Mouse (Mus musculus) forebrain, embryonic 15.5 days (tissue): ENCODE results near the gene Rhod. TPM values are rescaled to one million over a fixed set of nuclear protein-coding genes. Genes with fewer than 3 reads are reported as not detected.

ENCODE experiments used
- ATAC-seq: fragments of 200-750 bp; cut with Nextera tagmentation; replicated peaks from 2 replicates; pipeline ENCODE4 v1.8.0; 2017; ENCODE audit warnings: mild to moderate bottlenecking, moderate TSS enrichment, moderate library complexity
- H3K27ac ChIP-seq: fragments of 300-500 bp; sonication (generic); replicated peaks from 2 replicates; pipeline ENCODE4 v1.5.1; 2015; ENCODE audit warnings: mild to moderate bottlenecking, inconsistent platforms
- H3K27me3 ChIP-seq: fragments of 300-500 bp; sonication (generic); 2 replicates; pipeline ENCODE4 v1.6.1; 2015; ENCODE audit warnings: inconsistent platforms
- H3K36me3 ChIP-seq: fragments of 300-500 bp; sonication (generic); 2 replicates; pipeline ENCODE4 v1.6.1; 2015; ENCODE audit warnings: mild to moderate bottlenecking, inconsistent platforms
- H3K4me1 ChIP-seq: fragments of 300-500 bp; sonication (generic); 2 replicates; pipeline ENCODE4 v1.6.1; 2015; ENCODE audit warnings: inconsistent platforms
- H3K4me2 ChIP-seq: fragments of 300-500 bp; sonication (generic); replicated peaks from 2 replicates; pipeline ENCODE4 v1.6.1; 2015; ENCODE audit warnings: mild to moderate bottlenecking, inconsistent platforms
- H3K4me3 ChIP-seq: fragments of 300-500 bp; sonication (generic); 2 replicates; pipeline ENCODE4 v1.5.1; 2015; ENCODE audit warnings: mild to moderate bottlenecking, inconsistent platforms
- H3K9ac ChIP-seq: fragments of 300-500 bp; sonication (generic); replicated peaks from 2 replicates; pipeline ENCODE4 v1.6.1; 2015; ENCODE audit warnings: mild to moderate bottlenecking, inconsistent platforms
- H3K9me3 ChIP-seq: fragments of 300-500 bp; sonication (generic); 2 replicates; pipeline ENCODE4 v1.6.1; 2016; ENCODE audit warnings: inconsistent platforms
- WGBS: fragments of 180-500 bp; shearing (Covaris S2); methylation state at CpG from one replicate; pipeline ENCODE4 v1.1.7; 2015; ENCODE audit warnings: mixed read lengths; 5-methylcytosine and 5-hydroxymethylcytosine counted together
- polyA plus RNA-seq: library from polyadenylated mRNA; unstranded; fragments of >200 nt; fragmentation: Nextera tagmentation; extraction: Ambion mirVana; gene quantifications from 2 replicates; pipeline ENCODE4 v1.2.1, GENCODE M21; 2015

Rhod gene
- polyA plus RNA-seq, 1 experiment from 2014 or later: 5.1 TPM

DNA sequence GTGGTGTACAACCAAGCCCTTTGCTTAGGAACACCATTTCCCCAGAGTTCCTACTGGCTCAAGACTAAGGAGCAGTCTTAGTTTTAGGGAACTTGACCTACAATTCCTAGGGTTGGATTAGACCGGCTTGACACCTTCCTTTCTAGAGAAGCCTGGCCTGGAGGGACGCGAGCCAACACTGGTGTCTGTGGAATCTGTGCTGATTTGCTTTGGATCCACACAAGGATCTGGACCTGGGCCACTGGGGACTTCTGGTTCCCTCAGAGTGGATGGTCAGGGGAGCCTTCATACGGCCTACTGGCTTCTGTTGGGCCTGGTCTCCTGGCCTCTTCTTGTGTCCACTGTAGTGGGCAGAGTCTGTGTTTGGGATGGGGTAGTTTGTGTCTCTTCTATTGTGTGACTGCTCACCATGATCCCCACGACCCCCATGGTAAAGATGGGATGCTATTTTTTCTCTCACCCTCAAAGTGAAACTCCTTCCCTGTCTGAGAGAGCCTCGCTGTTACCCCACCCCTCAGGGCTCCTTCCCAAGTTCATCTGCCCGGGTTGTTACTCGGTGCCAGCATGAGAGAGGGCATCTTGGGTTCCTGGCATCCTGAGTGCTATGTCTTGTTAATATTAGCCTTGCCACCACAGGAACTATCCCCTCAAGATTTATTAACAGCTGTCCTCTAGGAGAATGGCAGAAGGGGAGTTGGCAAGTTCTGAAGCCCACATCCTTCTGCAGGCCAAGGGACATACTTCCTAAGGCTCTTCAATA lies 7.6 kb upstream of the Rhod start:
- ATAC-seq: no peak
- H3K36me3 ChIP-seq: no peaks in the 10 kb centered on the region
- no peak overlapping the region for H3K4me3 ChIP-seq
- no peaks in the 10 kb centered on the region for H3K27me3 ChIP-seq
- no peak overlapping the region for H3K4me2 ChIP-seq
- no peak overlapping the region for H3K9ac ChIP-seq
- no peaks in the 10 kb centered on the region for H3K9me3 ChIP-seq
- no peak overlapping the region for H3K27ac ChIP-seq
- 0 out of 2 replicates have a peak, but pooled peaks cover under 1% of the 10 kb centered on the region for H3K4me1 ChIP-seq
- WGBS: 85% methylated on average over 8 of the region's 8 CpGs

DNA sequence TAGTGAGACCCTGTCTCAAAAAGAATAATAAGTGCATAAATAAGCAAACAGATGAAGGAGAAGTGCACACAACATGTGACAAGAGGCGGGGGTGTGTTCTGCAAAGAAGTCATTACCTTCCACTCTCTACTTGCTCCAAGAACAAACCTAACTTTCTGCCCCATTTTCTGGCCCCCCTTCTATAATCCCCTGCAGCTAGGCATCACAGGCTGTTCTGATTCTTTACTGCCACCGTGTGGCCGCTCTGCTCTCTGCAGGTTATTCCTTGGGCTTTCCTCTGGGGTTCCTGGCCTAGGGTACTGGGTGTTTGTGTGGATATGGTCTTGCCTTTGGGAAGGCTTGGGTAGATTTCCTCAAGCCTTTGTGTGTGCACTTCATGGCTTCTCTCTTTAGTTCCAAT lies 3.2 kb upstream of the Rhod start:
- Histone ChIP-seq H3K4me3 (no peak overlapping the region), H3K27ac (no peak overlapping the region), H3K36me3 (no peaks in the 10 kb centered on the region), H3K9me3 (no peaks in the 10 kb centered on the region), H3K27me3 (peaks cover 10% of the 10 kb centered on the region; the same call in 1 of the 2 replicates), H3K9ac (no peak overlapping the region), H3K4me2 (no peak overlapping the region), H3K4me1 (peaks cover 15% of the 10 kb centered on the region)
- 13% methylated on average over 3 of the region's 3 CpGs for WGBS
- ATAC-seq: 0 out of 2 replicates have a peak, but pooled peaks have one; percentile 38

DNA sequence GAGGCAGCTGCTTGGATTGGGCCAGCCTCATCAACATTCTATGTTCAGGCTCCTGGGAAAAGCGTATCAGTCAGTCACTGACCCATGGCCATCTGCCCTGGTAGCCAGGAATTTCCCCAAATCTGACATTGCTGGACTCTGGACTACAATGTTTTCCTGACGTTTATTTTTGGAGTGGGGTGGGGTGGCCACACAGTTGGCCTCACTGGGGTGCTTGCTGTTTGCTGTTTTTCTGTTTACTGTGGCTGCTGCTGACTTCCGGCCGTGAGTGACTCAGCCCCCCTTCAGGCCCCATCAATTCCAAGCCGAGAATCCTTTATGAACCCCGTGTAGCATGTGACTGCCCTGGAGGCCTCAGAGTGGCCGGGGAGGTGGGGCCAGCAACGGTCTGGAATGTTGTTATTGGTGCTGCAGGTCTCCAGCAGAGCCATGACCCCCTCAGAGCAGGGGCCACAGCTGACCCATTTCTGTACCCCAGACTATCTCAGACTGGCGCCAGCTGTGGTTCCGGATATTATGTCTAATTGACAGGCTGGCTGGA lies 2.5 kb upstream of the Rhod start:
- no peak overlapping the region for H3K27ac ChIP-seq
- peaks cover 10% of the 10 kb centered on the region; the same call in 1 of the 2 replicates for H3K27me3 ChIP-seq
- no peaks in the 10 kb centered on the region for H3K36me3 ChIP-seq
- no peak overlapping the region for H3K4me2 ChIP-seq
- no peak overlapping the region for H3K9ac ChIP-seq
- H3K9me3 ChIP-seq: no peaks in the 10 kb centered on the region
- H3K4me3 ChIP-seq: no peak overlapping the region
- WGBS: 46% methylated on average over 10 of the region's 10 CpGs
- ATAC-seq: no peak
- peaks cover 15% of the 10 kb centered on the region for H3K4me1 ChIP-seq

- no peak overlapping the region for H3K27ac ChIP-seq
- no peaks in the 10 kb centered on the region for H3K9me3 ChIP-seq
- H3K4me1 ChIP-seq: peaks cover 15% of the 10 kb centered on the region
- WGBS: 18% methylated on average over 6 of the region's 6 CpGs
- H3K4me2 ChIP-seq: no peak overlapping the region
- H3K4me3 ChIP-seq: no peak overlapping the region
- H3K27me3 ChIP-seq: peaks cover 10% of the 10 kb centered on the region; the same call in 1 of the 2 replicates
- H3K36me3 ChIP-seq: no peaks in the 10 kb centered on the region
- no peak for ATAC-seq
- H3K9ac ChIP-seq: no peak overlapping the region
Observed at GRCm38 (mm10) chr19:4441090-4441591, 1.9 kb upstream of the Rhod start.

- Histone ChIP-seq H3K9ac (no peak overlapping the region), H3K4me1 (peaks cover 15% of the 10 kb centered on the region), H3K27ac (no peak overlapping the region), H3K4me3 (no peak overlapping the region), H3K9me3 (no peaks in the 10 kb centered on the region), H3K36me3 (no peaks in the 10 kb centered on the region), H3K4me2 (no peak overlapping the region), H3K27me3 (peaks cover 10% of the 10 kb centered on the region; the same call in 1 of the 2 replicates)
- 9% methylated on average over 8 of the region's 8 CpGs for WGBS
- ATAC-seq: no peak
Observed at GRCm38 (mm10) chr19:4440222-4440621, 990 bp upstream of the Rhod start.

- H3K4me3 ChIP-seq: peak overlapping the region; percentile 39
Observed at GRCm38 (mm10) chr19:4438791-4439160, 456 bp downstream of the Rhod start.

DNA sequence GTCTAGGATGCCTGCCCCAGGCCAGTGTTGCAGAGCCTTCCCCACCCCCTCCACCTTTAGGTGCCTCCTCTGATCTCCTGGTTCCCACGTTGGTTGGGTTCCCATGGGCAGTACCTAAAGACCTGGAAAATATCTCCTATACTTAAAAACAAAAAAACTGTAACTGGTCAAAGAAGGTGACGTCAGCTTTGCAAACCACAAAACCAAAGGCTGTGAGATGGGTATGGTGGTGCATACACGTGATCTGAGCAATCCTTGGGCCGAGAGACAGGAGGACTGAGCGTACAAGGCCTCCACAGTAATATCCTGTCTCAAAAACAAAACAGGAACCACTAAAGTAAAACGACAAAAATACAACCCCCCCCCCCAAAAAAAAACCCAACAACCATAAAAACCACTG lies 1.3 kb downstream of the Rhod start:
- H3K4me3 ChIP-seq: no peak overlapping the region
- no peak overlapping the region for H3K9ac ChIP-seq
- no peaks in the 10 kb centered on the region for H3K36me3 ChIP-seq
- H3K4me2 ChIP-seq: no peak overlapping the region
- H3K27me3 ChIP-seq: peaks cover 10% of the 10 kb centered on the region; the same call in 1 of the 2 replicates
- no peak overlapping the region for H3K27ac ChIP-seq
- ATAC-seq: no peak
- WGBS: 76% methylated on average over 6 of the region's 6 CpGs
- H3K4me1 ChIP-seq: peaks cover 15% of the 10 kb centered on the region
- H3K9me3 ChIP-seq: no peaks in the 10 kb centered on the region

More at GRCm38 (mm10) chr19:4438791-4439160, 456 bp downstream of the Rhod start:
- Histone ChIP-seq H3K9me3 (no peaks in the 10 kb centered on the region), H3K9ac (peak overlapping the region; percentile 36), H3K27me3 (peaks cover 10% of the 10 kb centered on the region; the same call in 1 of the 2 replicates), H3K4me1 (peaks cover 15% of the 10 kb centered on the region), H3K36me3 (no peaks in the 10 kb centered on the region), H3K4me2 (peak overlapping the region; percentile 72), H3K27ac (no peak overlapping the region)
- no peak for ATAC-seq
- 5% methylated on average over 8 of the region's 8 CpGs for WGBS

DNA sequence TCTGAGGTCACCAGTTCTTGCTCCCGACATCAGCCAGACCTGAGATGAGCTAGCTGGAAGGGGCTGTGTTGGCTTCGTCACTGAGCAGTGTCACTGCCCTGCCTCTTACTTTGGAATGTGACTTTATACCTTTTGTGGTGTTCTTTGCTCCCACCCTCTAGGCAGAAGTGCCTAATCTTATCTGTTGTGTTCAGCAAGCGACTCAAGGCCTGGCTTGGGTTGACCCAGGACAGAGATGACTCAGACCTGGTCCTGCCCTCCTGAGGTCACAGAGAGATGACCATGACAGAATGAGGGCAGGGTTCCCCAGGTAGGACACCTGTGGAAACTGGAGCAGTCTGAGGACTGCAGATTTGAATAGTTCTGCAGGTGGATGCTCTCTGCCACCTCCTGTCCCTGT lies 3.0 kb downstream of the Rhod start:
- no peak overlapping the region for H3K4me3 ChIP-seq
- H3K4me2 ChIP-seq: no peak overlapping the region
- peaks cover 15% of the 10 kb centered on the region for H3K4me1 ChIP-seq
- H3K27me3 ChIP-seq: peaks cover 10% of the 10 kb centered on the region; the same call in 1 of the 2 replicates
- H3K36me3 ChIP-seq: no peaks in the 10 kb centered on the region
- no peak for ATAC-seq
- no peaks in the 10 kb centered on the region for H3K9me3 ChIP-seq
- 90% methylated on average over 3 of the region's 3 CpGs for WGBS
- H3K27ac ChIP-seq: no peak overlapping the region
- H3K9ac ChIP-seq: no peak overlapping the region

DNA sequence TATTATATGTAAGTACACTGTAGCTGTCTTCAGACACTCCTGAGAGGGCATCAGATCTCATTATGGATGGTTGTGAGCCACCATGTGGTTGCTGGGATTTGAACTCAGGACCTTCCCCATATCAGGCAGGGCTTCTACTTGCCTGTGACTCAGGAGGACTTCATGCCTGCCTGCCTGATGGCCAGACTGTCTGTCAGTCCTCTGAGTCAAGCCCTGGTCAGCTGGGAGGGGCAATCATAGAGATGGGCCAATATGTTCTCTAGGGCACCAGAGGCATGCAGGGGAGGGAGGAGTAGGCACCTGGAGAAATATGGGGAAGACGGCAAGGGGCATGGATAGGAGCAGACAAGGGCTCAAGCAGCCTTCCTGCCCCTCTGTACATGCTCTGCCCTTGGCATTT lies 4.2 kb downstream of the Rhod start:
- peaks cover 12% of the 10 kb centered on the region for H3K4me1 ChIP-seq
- H3K4me3 ChIP-seq: no peak overlapping the region
- H3K27ac ChIP-seq: no peak overlapping the region
- no peaks in the 10 kb centered on the region for H3K9me3 ChIP-seq
- peaks cover 9% of the 10 kb centered on the region; the same call in 1 of the 2 replicates for H3K27me3 ChIP-seq
- H3K4me2 ChIP-seq: no peak overlapping the region
- H3K9ac ChIP-seq: no peak overlapping the region
- ATAC-seq: no peak
- no peaks in the 10 kb centered on the region for H3K36me3 ChIP-seq
- WGBS: 86% methylated on average over 1 of the region's 1 CpGs

GRCm38 (mm10) chr19:4433756-4434155 lies 5.5 kb downstream of the Rhod start:
- Histone ChIP-seq H3K9ac (no peak overlapping the region), H3K4me2 (no peak overlapping the region), H3K36me3 (no peaks in the 10 kb centered on the region), H3K4me1 (0 out of 2 replicates have a peak, but pooled peaks cover under 1% of the 10 kb centered on the region), H3K9me3 (no peaks in the 10 kb centered on the region), H3K27me3 (peaks cover 2% of the 10 kb centered on the region; the same call in 1 of the 2 replicates), H3K27ac (no peak overlapping the region), H3K4me3 (no peak overlapping the region)
- no peak for ATAC-seq
- WGBS: 45% methylated on average over 1 of the region's 1 CpGs

GRCm38 (mm10) chr19:4430091-4430620 lies 9.1 kb downstream of the Rhod start:
- no peak for ATAC-seq
- Histone ChIP-seq H3K4me3 (no peak overlapping the region), H3K36me3 (no peaks in the 10 kb centered on the region), H3K4me1 (no peaks in the 10 kb centered on the region), H3K27me3 (no peaks in the 10 kb centered on the region), H3K9me3 (no peaks in the 10 kb centered on the region), H3K4me2 (no peak overlapping the region), H3K9ac (no peak overlapping the region), H3K27ac (no peak overlapping the region)
- WGBS: 91% methylated on average over 4 of the region's 4 CpGs

DNA sequence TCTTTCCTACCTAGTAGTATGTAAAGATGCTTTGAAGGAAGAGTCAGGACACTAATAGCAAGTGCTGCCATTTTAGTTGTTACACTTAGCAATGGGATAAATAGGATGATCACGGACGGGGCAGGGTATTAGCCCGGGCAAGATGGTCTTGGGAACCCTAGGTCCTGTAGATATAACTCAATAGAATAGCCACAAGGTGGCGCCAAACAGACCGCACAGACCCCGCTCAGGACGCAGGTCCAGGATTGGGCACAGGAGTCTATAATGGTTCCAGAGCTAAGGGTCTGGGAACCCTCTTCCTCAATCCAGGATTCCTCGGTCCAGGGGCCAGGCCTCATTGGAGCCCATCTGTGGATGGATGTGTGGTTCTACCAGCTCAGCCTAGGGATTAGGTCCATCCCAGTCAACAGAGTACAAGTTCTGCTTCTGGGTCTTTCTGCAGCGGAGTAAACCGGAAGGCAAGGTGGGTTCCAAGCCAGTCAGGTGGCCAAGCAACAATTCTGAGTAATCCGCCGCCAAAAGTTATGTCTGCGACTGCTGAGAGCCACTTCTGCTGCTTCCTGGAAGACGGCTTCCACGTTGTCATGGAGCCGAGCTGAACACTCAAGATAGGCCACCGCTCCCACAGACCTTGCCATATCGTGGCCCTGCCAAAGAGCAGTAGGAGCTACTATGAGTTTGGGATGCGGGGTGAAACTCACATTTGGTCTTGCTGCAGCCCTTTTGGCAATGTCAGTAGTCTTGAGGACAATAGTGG lies 13.4 kb downstream of the Rhod start:
- no peak for ATAC-seq
- no peaks in the 10 kb centered on the region for H3K9me3 ChIP-seq
- no peak overlapping the region for H3K4me2 ChIP-seq
- 78% methylated on average over 19 of the region's 19 CpGs for WGBS
- no peak overlapping the region for H3K27ac ChIP-seq
- no peaks in the 10 kb centered on the region for H3K27me3 ChIP-seq
- H3K4me1 ChIP-seq: no peaks in the 10 kb centered on the region
- no peaks in the 10 kb centered on the region for H3K36me3 ChIP-seq
- H3K4me3 ChIP-seq: no peak overlapping the region
- H3K9ac ChIP-seq: no peak overlapping the region
